Mouse (Mus musculus) testis, adult 10 weeks (tissue): ENCODE data around the gene Zscan4-ps1. TPM values are rescaled to one million over a fixed set of nuclear protein-coding genes. Genes with fewer than 3 reads are reported as not detected.

Source experiments
- polyA plus RNA-seq: library from polyadenylated mRNA; stranded (reverse); fragments of 350-450 nt; fragmentation: Illumina TruSeq; extraction: RNeasy Lipid Tissue Mini Kit (QIAGEN cat#74804); gene quantifications from one replicate; pipeline ENCODE4 v1.2.3, GENCODE M21; 2014; ENCODE audit warnings: low read depth, low replicate concordance

Gene Zscan4-ps1
- polyA plus RNA-seq = not detected

GRCm38 (mm10) chr7:11069591-11069990, at the start of gene Zscan4-ps1:
Gene Zscan4-ps1, minus strand, starts transcription at chr7:11069691.

Other genes starting within 250 kb of the Zscan4-ps1 start
- gene Zscan4b, start 164.6 kb downstream of the Zscan4-ps1 start, polyA plus RNA-seq = not detected
- gene Zscan4c, start 63.9 kb downstream of the Zscan4-ps1 start, polyA plus RNA-seq = not detected
- gene Zscan4d, start 96.5 kb upstream of the Zscan4-ps1 start, polyA plus RNA-seq = not detected
- not detected for gene Zscan4e, start 241.0 kb upstream of the Zscan4-ps1 start, polyA plus RNA-seq